Mouse (Mus musculus): ENCODE measurements around the gene Gm6034. TPM values are rescaled to one million over a fixed set of nuclear protein-coding genes. Genes with fewer than 3 reads are reported as not detected.
A peak's percentile ranks its signal among the peaks of the same experiment; 100 is the strongest.
"Not testable (repeated sequence)": the region's sequence is repeated elsewhere in the genome, so short reads cannot be mapped to it uniquely, and the experiment has no call there.

The Gm6034 gene
- polyA plus RNA-seq (2015; fragmentation: Nextera tagmentation; extraction: Ambion mirVana) = not detected in 2 replicates

DNA sequence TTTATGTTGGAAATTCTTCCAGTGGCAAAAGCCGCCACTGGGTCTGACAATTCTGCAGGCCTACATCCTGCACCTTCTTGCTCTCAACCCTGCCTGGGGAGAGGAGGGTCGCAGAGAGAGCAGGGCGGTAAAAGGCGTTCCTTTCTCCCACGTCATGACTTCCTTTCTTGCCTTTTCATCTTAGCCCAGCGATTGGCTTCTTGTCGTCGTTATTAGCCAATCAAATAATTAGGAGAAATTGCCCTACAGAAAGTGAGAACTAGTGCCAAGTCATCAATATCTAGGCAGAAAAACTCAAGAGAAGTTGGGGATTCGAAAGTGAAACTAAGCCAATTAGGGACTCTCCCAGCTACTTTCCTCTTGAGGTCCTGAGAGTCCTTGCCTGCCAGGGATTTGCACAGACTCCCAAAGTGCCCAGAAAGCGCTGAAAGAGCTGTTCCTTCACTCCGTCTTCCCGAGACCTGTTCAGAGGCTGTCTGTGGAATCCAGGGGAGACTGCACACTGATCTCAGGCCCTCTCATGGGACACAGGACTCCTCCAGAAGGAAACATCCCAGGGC, at the start of gene Gm6034, which contains the start of gene H2-T22:
Gene Gm6034 (plus strand): TSS at position 352 of the 560 bp plus-strand sequence.
Gene H2-T22 (minus strand): TSS at position 138 of the 560 bp plus-strand sequence.
- H3K36me3 ChIP-seq (ENCODE audit: control insufficient read depth, insufficient read depth, low read length); H3K27me3 ChIP-seq (ENCODE audit: control insufficient read depth, insufficient read depth, low read depth, low read length); H3K27ac ChIP-seq (ENCODE audit: low read length); H3K9me3 ChIP-seq (replicated peaks; ENCODE audit: control insufficient read depth, low read length, poor library complexity, severe bottlenecking); H3K4me1 ChIP-seq (ENCODE audit: control insufficient read depth, insufficient read depth, low read length): not testable (repeated sequence)
- H3K9ac ChIP-seq (ENCODE audit: low read depth, low read length) = peak within 1 kb of the TSS; percentile 42; the same call in 1 of the 2 replicates
- peak; percentile 94 for ATAC-seq
- H3K4me2 ChIP-seq (ENCODE audit: low read length) = peak within 1 kb of the TSS; percentile 66
- WGBS = under 1% methylated on average over 12 of the region's 12 CpGs
- H3K4me3 ChIP-seq (ENCODE audit: low read depth, low read length) = peak within 1 kb of the TSS; percentile 37

DNA sequence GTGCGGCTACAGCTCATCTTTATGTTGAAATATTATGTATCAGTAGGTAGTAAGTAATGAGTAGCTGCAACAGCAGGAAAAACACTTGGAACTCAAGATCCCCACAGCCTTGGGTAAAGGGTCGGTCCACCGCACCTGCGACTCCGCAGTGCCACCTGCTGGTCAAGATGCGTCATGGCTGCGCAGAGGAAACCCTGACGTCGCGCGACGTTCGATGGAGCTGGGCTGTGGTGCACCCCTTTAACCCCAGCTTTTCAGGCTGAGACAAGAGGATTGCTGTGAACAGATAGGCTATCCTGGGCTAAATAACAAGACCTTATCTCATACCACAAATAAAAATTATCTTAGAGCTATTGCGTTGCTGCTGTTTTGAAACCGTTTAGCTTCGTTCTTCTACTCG, 49.1 kb upstream of the Gm6034 start:
- H3K4me3 ChIP-seq (ENCODE audit: low read depth, low read length) = peak overlapping the region; percentile 55; the same call in 1 of the 2 replicates
- H3K27me3 ChIP-seq (ENCODE audit: control insufficient read depth, insufficient read depth, low read depth, low read length) = no peaks in the 10 kb centered on the region
- no peaks in the 10 kb centered on the region for H3K9me3 ChIP-seq (replicated peaks; ENCODE audit: control insufficient read depth, low read length, poor library complexity, severe bottlenecking)
- peaks cover 19% of the 10 kb centered on the region for H3K4me1 ChIP-seq (ENCODE audit: control insufficient read depth, insufficient read depth, low read length)
- H3K36me3 ChIP-seq (ENCODE audit: control insufficient read depth, insufficient read depth, low read length) = peaks cover 8% of the 10 kb centered on the region
- peak overlapping the region; percentile 69 for H3K4me2 ChIP-seq (ENCODE audit: low read length)
- peak overlapping the region; percentile 42; the same call in 1 of the 2 replicates for H3K27ac ChIP-seq (ENCODE audit: low read length)
- no peak overlapping the region for H3K9ac ChIP-seq (ENCODE audit: low read depth, low read length)
- peak; percentile 80 for ATAC-seq
- 8% methylated on average over 17 of the region's 17 CpGs for WGBS

DNA sequence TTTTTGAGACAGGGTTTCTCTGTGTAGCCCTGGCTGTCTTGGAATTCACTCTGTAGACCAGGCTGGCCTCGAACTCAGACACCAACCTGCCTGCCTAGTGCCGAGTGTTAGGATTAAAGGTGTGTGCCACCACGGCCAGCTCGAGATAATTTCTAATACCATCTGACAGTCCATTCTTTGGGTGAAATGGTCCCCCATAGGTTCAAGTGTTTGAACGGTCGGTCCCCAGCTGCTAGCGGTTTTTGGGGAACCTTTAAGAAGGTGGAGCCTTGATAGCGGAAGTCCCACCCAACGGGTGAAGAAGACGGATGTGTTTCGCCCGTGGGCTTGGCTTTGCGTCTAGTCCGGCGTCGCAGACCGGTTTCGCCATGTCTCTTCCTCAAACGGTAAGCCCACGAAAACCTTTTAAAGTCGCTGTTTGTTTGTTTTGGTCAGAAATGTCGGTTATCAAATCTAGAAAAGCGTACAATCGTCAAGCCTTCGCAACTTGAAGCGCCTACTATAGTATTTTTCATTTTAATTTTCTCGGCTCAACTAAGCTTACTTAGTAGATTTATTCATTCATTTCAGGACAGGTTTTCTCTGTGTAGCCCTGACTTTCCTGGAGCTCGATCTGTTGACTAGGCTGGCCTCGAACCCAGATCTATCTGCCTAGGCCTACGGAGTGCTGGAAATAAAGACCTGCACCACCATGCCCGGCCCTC, 48.4 kb upstream of the Gm6034 start:
- no peaks in the 10 kb centered on the region for H3K27me3 ChIP-seq (ENCODE audit: control insufficient read depth, insufficient read depth, low read depth, low read length)
- no peaks in the 10 kb centered on the region for H3K9me3 ChIP-seq (replicated peaks; ENCODE audit: control insufficient read depth, low read length, poor library complexity, severe bottlenecking)
- peak overlapping the region; percentile 80 for H3K27ac ChIP-seq (ENCODE audit: low read length)
- peaks cover 19% of the 10 kb centered on the region for H3K4me1 ChIP-seq (ENCODE audit: control insufficient read depth, insufficient read depth, low read length)
- peaks cover 2% of the 10 kb centered on the region; the same call in 1 of the 2 replicates for H3K36me3 ChIP-seq (ENCODE audit: control insufficient read depth, insufficient read depth, low read length)
- H3K9ac ChIP-seq (ENCODE audit: low read depth, low read length) = peak overlapping the region; percentile 60
- H3K4me2 ChIP-seq (ENCODE audit: low read length) = peak overlapping the region; percentile 69
- ATAC-seq = peak; percentile 81
- 2% methylated on average over 31 of the region's 31 CpGs for WGBS
- peak overlapping the region; percentile 55 for H3K4me3 ChIP-seq (ENCODE audit: low read depth, low read length)

DNA sequence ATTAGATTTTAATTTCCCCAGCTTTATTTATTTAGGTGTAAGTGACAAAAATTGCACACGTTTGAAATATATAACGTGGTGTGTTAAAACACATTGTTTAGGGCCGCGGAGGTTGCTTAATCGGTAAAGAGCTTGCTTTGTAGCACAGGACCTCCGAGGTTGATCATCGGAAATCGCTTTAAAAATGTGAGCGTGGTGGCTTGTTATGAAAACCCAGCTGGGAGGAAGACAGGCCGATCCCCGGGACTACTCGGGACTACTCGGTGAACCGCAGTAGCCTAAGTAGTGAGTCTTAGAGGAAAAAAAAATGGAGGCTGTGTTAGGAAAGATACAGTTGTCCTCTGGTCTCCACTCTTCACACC, 47.9 kb upstream of the Gm6034 start:
- peaks cover 19% of the 10 kb centered on the region for H3K4me1 ChIP-seq (ENCODE audit: control insufficient read depth, insufficient read depth, low read length)
- H3K36me3 ChIP-seq (ENCODE audit: control insufficient read depth, insufficient read depth, low read length) = no peaks in the 10 kb centered on the region
- H3K4me3 ChIP-seq (ENCODE audit: low read depth, low read length) = peak overlapping the region; percentile 55
- no peaks in the 10 kb centered on the region for H3K9me3 ChIP-seq (replicated peaks; ENCODE audit: control insufficient read depth, low read length, poor library complexity, severe bottlenecking)
- peak overlapping the region; percentile 80; the same call in 1 of the 2 replicates for H3K27ac ChIP-seq (ENCODE audit: low read length)
- 6% methylated on average over 14 of the region's 14 CpGs for WGBS
- ATAC-seq = no peak
- peak overlapping the region; percentile 60 for H3K9ac ChIP-seq (ENCODE audit: low read depth, low read length)
- H3K27me3 ChIP-seq (ENCODE audit: control insufficient read depth, insufficient read depth, low read depth, low read length) = no peaks in the 10 kb centered on the region
- peak overlapping the region; percentile 69 for H3K4me2 ChIP-seq (ENCODE audit: low read length)

DNA sequence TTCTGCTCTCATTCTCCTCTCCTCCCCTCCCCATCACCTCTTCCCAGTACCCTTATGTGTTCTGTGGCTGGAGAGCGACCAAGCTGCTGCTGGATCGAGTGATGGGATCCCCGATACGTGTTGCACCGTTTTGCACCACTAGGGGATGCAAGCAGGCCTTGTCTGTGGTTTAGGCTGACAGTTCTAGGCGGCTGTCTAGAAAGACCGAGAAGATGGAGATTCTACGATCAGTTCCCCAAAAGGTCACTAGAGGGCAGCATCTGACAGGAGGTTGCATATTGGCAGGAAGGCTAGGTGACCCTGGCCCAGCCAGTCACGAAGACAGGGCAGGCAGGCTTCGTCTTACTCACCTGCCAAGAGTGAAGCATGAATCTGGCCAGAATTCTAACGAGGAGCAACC, 45.8 kb upstream of the Gm6034 start:
- no peaks in the 10 kb centered on the region for H3K27me3 ChIP-seq (ENCODE audit: control insufficient read depth, insufficient read depth, low read depth, low read length)
- no peak overlapping the region for H3K27ac ChIP-seq (ENCODE audit: low read length)
- peak; percentile 61 for ATAC-seq
- H3K9me3 ChIP-seq (replicated peaks; ENCODE audit: control insufficient read depth, low read length, poor library complexity, severe bottlenecking) = no peaks in the 10 kb centered on the region
- no peak overlapping the region; the same call in 1 of the 2 replicates for H3K4me3 ChIP-seq (ENCODE audit: low read depth, low read length)
- no peaks in the 10 kb centered on the region for H3K36me3 ChIP-seq (ENCODE audit: control insufficient read depth, insufficient read depth, low read length)
- peak overlapping the region; percentile 28; the same call in 1 of the 2 replicates for H3K9ac ChIP-seq (ENCODE audit: low read depth, low read length)
- peak overlapping the region; percentile 10; the same call in 1 of the 2 replicates for H3K4me2 ChIP-seq (ENCODE audit: low read length)
- H3K4me1 ChIP-seq (ENCODE audit: control insufficient read depth, insufficient read depth, low read length) = peaks cover 19% of the 10 kb centered on the region
- 1% methylated on average over 11 of the region's 11 CpGs for WGBS

DNA sequence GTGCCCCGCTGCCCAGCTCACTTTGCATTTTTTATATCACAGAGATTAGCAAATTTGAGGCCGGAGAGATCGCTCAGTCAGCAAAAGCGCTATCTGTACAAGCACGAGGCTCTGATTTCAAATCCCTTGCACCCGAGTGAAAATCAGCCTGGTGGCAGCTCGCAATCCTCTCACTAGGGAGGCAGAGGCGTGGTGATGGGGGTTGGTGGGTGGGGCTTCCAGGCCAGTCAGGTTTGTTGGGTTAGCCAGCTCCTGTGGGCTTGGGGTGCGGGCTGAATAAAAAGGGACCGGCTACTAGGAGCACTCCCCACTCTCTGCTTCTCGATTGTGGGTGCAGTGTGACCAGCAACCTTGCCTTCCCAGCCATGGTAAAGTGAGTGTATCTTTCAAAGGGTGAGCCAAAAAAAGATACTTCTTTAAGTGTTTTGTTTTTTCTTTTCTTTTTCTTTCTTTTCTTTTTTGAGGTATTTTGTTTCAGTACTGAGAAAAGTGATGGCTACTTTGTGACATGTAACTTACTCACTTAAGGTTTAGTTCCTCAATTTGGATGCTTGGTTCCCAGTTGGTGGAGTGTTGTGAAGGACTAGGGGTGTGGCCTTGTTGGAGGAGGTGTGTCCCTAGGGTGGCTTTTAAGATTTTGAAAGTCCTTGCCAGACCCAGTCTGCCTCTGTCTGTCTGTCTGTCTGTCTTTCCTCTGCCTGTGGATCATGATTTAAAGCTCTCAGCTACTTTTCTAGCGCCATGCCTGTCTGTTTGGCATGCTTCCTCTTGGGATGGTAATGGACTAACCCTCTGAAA, 44.8 kb upstream of the Gm6034 start:
- peaks cover 19% of the 10 kb centered on the region for H3K4me1 ChIP-seq (ENCODE audit: control insufficient read depth, insufficient read depth, low read length)
- H3K9me3 ChIP-seq (replicated peaks; ENCODE audit: control insufficient read depth, low read length, poor library complexity, severe bottlenecking) = no peaks in the 10 kb centered on the region
- no peak for ATAC-seq
- H3K27ac ChIP-seq (ENCODE audit: low read length) = no peak overlapping the region
- H3K36me3 ChIP-seq (ENCODE audit: control insufficient read depth, insufficient read depth, low read length) = no peaks in the 10 kb centered on the region
- no peak overlapping the region for H3K4me2 ChIP-seq (ENCODE audit: low read length)
- 46% methylated on average over 12 of the region's 12 CpGs for WGBS
- no peak overlapping the region for H3K4me3 ChIP-seq (ENCODE audit: low read depth, low read length)
- H3K27me3 ChIP-seq (ENCODE audit: control insufficient read depth, insufficient read depth, low read depth, low read length) = no peaks in the 10 kb centered on the region
- no peak overlapping the region for H3K9ac ChIP-seq (ENCODE audit: low read depth, low read length)

DNA sequence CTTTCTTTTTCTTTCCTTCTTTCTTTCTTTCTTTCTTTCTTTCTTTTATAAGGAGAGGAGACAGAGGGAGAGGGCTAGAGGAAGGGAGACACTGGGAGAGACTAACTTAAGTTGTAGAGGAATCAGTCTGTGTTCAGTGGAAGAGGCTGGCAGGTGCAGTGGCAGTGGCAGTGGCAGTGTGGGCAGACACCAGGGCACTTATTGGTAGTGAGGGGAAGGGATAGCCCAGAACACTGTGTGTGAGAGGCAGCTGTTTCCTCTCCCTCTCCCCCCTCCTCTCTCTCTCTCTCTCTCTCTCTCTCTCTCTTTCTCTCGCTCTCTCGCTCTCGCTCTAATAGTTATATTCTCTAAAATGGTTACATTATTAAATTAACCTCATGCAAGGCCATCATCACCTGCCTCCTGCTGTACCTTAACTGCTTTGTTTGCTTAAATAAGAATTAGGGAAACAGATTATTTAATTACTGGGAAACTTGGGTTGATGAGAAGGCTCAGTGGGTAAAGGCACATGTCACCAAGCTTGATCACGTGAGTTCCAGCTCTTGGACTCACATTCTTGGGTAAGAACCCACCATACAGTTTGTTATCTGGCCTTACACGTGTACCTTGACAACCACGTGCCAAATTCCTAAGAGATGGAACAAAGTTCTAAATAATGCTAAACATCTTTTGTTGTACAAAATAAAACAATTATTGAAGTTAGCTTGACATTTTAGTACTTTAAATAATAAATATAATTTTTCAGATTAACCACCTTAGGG, 44.0 kb upstream of the Gm6034 start:
- Histone ChIP-seq H3K9ac (ENCODE audit: low read depth, low read length) (no peak overlapping the region), H3K4me3 (ENCODE audit: low read depth, low read length) (no peak overlapping the region), H3K4me2 (ENCODE audit: low read length) (no peak overlapping the region), H3K4me1 (ENCODE audit: control insufficient read depth, insufficient read depth, low read length) (peaks cover 19% of the 10 kb centered on the region), H3K27me3 (ENCODE audit: control insufficient read depth, insufficient read depth, low read depth, low read length) (no peaks in the 10 kb centered on the region), H3K27ac (ENCODE audit: low read length) (no peak overlapping the region), H3K36me3 (ENCODE audit: control insufficient read depth, insufficient read depth, low read length) (no peaks in the 10 kb centered on the region), H3K9me3 (replicated peaks; ENCODE audit: control insufficient read depth, low read length, poor library complexity, severe bottlenecking) (no peaks in the 10 kb centered on the region)
- ATAC-seq = no peak
- 88% methylated on average over 6 of the region's 6 CpGs for WGBS

DNA sequence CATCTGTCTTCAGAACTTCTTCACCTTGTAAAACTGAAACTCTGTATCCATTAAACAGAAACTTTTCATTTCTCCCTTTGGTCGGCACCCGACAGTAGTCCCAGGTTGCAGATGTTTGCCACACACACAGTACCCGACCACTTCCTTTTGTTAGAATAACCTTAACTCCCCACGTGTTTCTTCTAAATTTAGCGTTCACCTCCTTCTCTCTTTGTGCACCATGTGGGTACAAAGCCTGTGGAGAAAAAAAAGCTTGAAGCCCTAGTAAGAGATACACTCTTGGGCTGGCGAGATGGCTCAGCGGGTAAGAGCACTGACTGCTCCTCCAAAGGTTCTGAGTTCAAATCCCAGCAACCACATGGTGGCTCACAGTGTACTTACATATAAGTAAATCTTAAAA, 43.4 kb upstream of the Gm6034 start:
- no peak overlapping the region for H3K4me2 ChIP-seq (ENCODE audit: low read length)
- no peaks in the 10 kb centered on the region for H3K9me3 ChIP-seq (replicated peaks; ENCODE audit: control insufficient read depth, low read length, poor library complexity, severe bottlenecking)
- WGBS = 92% methylated on average over 7 of the region's 7 CpGs
- no peak overlapping the region for H3K4me3 ChIP-seq (ENCODE audit: low read depth, low read length)
- H3K27me3 ChIP-seq (ENCODE audit: control insufficient read depth, insufficient read depth, low read depth, low read length) = no peaks in the 10 kb centered on the region
- no peak overlapping the region for H3K9ac ChIP-seq (ENCODE audit: low read depth, low read length)
- no peak for ATAC-seq
- peaks cover 19% of the 10 kb centered on the region for H3K4me1 ChIP-seq (ENCODE audit: control insufficient read depth, insufficient read depth, low read length)
- H3K27ac ChIP-seq (ENCODE audit: low read length) = no peak overlapping the region
- H3K36me3 ChIP-seq (ENCODE audit: control insufficient read depth, insufficient read depth, low read length) = no peaks in the 10 kb centered on the region
